Mouse (Mus musculus): ENCODE measurements around the gene Lcat.

- no peak for TF ChIP-seq CTCF (IDR thresholded peaks at IDR 0.05 in 2 of 3, conservative IDR thresholded peaks at IDR 0.05 in 1 of 3; ENCODE audit: control insufficient read depth in 1 of 3, insufficient read depth in 1 of 3, low read depth in 2 of 3, low read length in 3 of 3, poor library complexity in 1 of 3, severe bottlenecking in 1 of 3)
- TF ChIP-seq MAX (IDR thresholded peaks at IDR 0.05; ENCODE audit: low read length), result no peak
- TF ChIP-seq POLR2A (IDR thresholded peaks at IDR 0.05; ENCODE audit: control insufficient read depth in 1 of 2, insufficient read depth in 1 of 2, low read depth in 1 of 2, low read length in 2 of 2, poor library complexity in 1 of 2), result no peak
- no peak for TF ChIP-seq EP300 (IDR thresholded peaks at IDR 0.05; ENCODE audit: low read depth in 1 of 2, low read length in 2 of 2)
- no peak for TF ChIP-seq ZC3H11A (IDR thresholded peaks at IDR 0.05; ENCODE audit: low read depth, low read length)
- no peak for TF ChIP-seq UBTF (IDR thresholded peaks at IDR 0.05; ENCODE audit: borderline replicate concordance, insufficient read depth, low read depth, low read length)
- no peak for TF ChIP-seq ZNF384 (IDR thresholded peaks at IDR 0.05; ENCODE audit: low read depth, low read length)
- TF ChIP-seq SIN3A (IDR thresholded peaks at IDR 0.05; ENCODE audit: low read length), result no peak
- TF ChIP-seq GATA1 (IDR thresholded peaks at IDR 0.05; ENCODE audit: low read depth, low read length), result no peak
These were observed 26.2 kb upstream of the Lcat start for GRCm38 (mm10) chr8:105969367-105969766.
